Comparison of ENCODE assay signal across 8 mouse cellular contexts in the genomic region with DNA sequence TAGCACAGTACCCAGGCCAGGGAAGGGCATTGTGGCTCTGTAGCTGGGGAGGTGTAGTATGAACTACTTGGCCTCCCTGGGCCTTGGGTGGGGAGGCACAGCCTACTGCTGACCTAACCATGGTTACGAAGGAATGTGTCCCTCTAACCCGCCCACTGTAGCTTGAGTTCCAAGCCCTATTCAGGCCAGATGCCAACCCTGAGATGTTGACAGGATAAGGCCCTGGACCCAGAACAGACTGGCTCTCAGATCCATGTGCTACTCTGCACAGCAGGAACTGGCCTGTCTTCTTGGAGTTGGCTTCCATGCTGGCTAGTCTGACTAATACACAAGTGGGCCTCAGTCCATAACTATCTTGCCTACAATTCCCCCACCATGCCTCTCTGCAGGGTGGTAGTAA. TPM values are rescaled to one million over a fixed set of nuclear protein-coding genes. Genes with fewer than 3 reads are reported as not detected.
DNase-seq lines count a peak whose midpoint lies in the region; ATAC-seq lines count a peak whose summit lies in the region.

No protein-coding gene starts in this region.

- H3K36me3 ChIP-seq in forebrain, embryonic 10.5 days (replicated peaks), result peaks cover 54% of the 10 kb centered on the region
- peaks cover 28% of the 10 kb centered on the region for H3K36me3 ChIP-seq in hindbrain, embryonic 15.5 days

- peak; percentile 92 for DNase-seq in 3T3-L1 (ENCODE audit: low read depth, low spot score)
- DNase-seq in adrenal gland, adult 8-10 months, result peak; percentile 80
- no peak for DNase-seq in forebrain, embryonic 10.5 days (ENCODE audit: extremely low spot score, low spot score)
- peak; percentile 70 for DNase-seq in lung, postnatal 14 days
- no peak for DNase-seq in spleen, postnatal 4 days (ENCODE audit: low spot score in 2 of 2)
- no peak for DNase-seq in thymus, postnatal 36 days

- no peak overlapping the region for H3K9ac ChIP-seq in hindbrain, embryonic 15.5 days

- peak; percentile 2; the same call in 1 of the 2 replicates for ATAC-seq in hindbrain, embryonic 15.5 days (ENCODE audit: low FRiP score, low read depth)
- ATAC-seq in erythroid progenitor cell, adult 5-6 weeks (replicated peaks; ENCODE audit: low FRiP score, poor library complexity, severe bottlenecking), result no peak

- peaks cover 90% of the 10 kb centered on the region for H3K4me1 ChIP-seq in forebrain, embryonic 10.5 days
- H3K4me1 ChIP-seq in hindbrain, embryonic 15.5 days (replicated peaks), result peaks cover 77% of the 10 kb centered on the region

- 84% methylated on average over 2 of the region's 2 CpGs for WGBS in forebrain, embryonic 10.5 days
- 58% methylated on average over 2 of the region's 2 CpGs for WGBS in hindbrain, embryonic 15.5 days

- 0 out of 2 replicates have a peak overlapping the region, but pooled peaks have one; percentile 18 for H3K4me2 ChIP-seq in hindbrain, embryonic 15.5 days

- peak overlapping the region; percentile 84 for H3K27ac ChIP-seq in forebrain, embryonic 10.5 days
- H3K27ac ChIP-seq in hindbrain, embryonic 15.5 days (replicated peaks), result peak overlapping the region; percentile 78

- no peaks in the 10 kb centered on the region for H3K9me3 ChIP-seq in forebrain, embryonic 10.5 days
- no peaks in the 10 kb centered on the region for H3K9me3 ChIP-seq in hindbrain, embryonic 15.5 days

- peak overlapping the region; percentile 41 for H3K4me3 ChIP-seq in forebrain, embryonic 10.5 days
- no peak overlapping the region for H3K4me3 ChIP-seq in hindbrain, embryonic 15.5 days

- no peaks in the 10 kb centered on the region for H3K27me3 ChIP-seq in forebrain, embryonic 10.5 days (ENCODE audit: poor library complexity, severe bottlenecking)
- H3K27me3 ChIP-seq in hindbrain, embryonic 15.5 days, result no peaks in the 10 kb centered on the region

RNA-seq across cellular contexts. Expression of a gene that starts 30.0 kb away (rescaled TPM):
- total RNA-seq in adrenal gland, adult 8-10 months (2022), result 100 to 1,000 TPM in 2 of 4 experiments, 10 to 100 TPM in 2; 79.2 to 123 (median 103) TPM
- polyA plus RNA-seq in forebrain, embryonic 10.5 days (2016; fragmentation: Nextera tagmentation; extraction: Ambion mirVana), result 31.6 and 35.1 TPM in 2 replicates
- polyA plus RNA-seq in hindbrain, embryonic 15.5 days (2015; fragmentation: Nextera tagmentation; extraction: Ambion mirVana), result 31.0 and 31.7 TPM in 2 replicates
- 117 and 217 TPM in 2 replicates for total RNA-seq in erythroid progenitor cell, adult 5-6 weeks (2015; ENCODE audit: low replicate concordance)
- 138 and 221 TPM in 2 replicates for total RNA-seq in erythroid progenitor cell, adult 5-6 weeks (2017; ENCODE audit: low replicate concordance)

RNA-seq across cellular contexts. Expression of a gene that starts 30.5 kb away (rescaled TPM):
- 100 to 1,000 TPM; 147 to 201 (median 185) TPM for total RNA-seq in adrenal gland, adult 8-10 months (2022)
- 58.1 and 60.1 TPM in 2 replicates for polyA plus RNA-seq in forebrain, embryonic 10.5 days (2016; fragmentation: Nextera tagmentation; extraction: Ambion mirVana)
- 106 and 113 TPM in 2 replicates for polyA plus RNA-seq in hindbrain, embryonic 15.5 days (2015; fragmentation: Nextera tagmentation; extraction: Ambion mirVana)
- total RNA-seq in erythroid progenitor cell, adult 5-6 weeks (2015; ENCODE audit: low replicate concordance), result 129 and 131 TPM in 2 replicates
- total RNA-seq in erythroid progenitor cell, adult 5-6 weeks (2017; ENCODE audit: low replicate concordance), result 66.4 and 67.4 TPM in 2 replicates

RNA-seq across cellular contexts. Expression of a gene that starts 48.2 kb away (rescaled TPM):
- total RNA-seq in adrenal gland, adult 8-10 months (2022), result 10 to 100 TPM; 25.5 to 67.0 (median 52.7) TPM
- 116 TPM in 2 replicates for polyA plus RNA-seq in forebrain, embryonic 10.5 days (2016; fragmentation: Nextera tagmentation; extraction: Ambion mirVana)
- 78.7 and 81.3 TPM in 2 replicates for polyA plus RNA-seq in hindbrain, embryonic 15.5 days (2015; fragmentation: Nextera tagmentation; extraction: Ambion mirVana)
- 3.2 and 8.8 TPM in 2 replicates for total RNA-seq in erythroid progenitor cell, adult 5-6 weeks (2015; ENCODE audit: low replicate concordance)
- total RNA-seq in erythroid progenitor cell, adult 5-6 weeks (2017; ENCODE audit: low replicate concordance), result 6.2 and 22.0 TPM in 2 replicates

RNA-seq across cellular contexts. Expression of a gene that starts 48.3 kb away (rescaled TPM):
- 10 to 100 TPM; 45.4 to 68.0 (median 52.7) TPM for total RNA-seq in adrenal gland, adult 8-10 months (2022)
- polyA plus RNA-seq in forebrain, embryonic 10.5 days (2016; fragmentation: Nextera tagmentation; extraction: Ambion mirVana), result 35.7 and 37.1 TPM in 2 replicates
- polyA plus RNA-seq in hindbrain, embryonic 15.5 days (2015; fragmentation: Nextera tagmentation; extraction: Ambion mirVana), result 92.5 and 94.0 TPM in 2 replicates
- 61.3 and 62.5 TPM in 2 replicates for total RNA-seq in erythroid progenitor cell, adult 5-6 weeks (2015; ENCODE audit: low replicate concordance)
- 47.2 and 51.9 TPM in 2 replicates for total RNA-seq in erythroid progenitor cell, adult 5-6 weeks (2017; ENCODE audit: low replicate concordance)

Comparison
In these comparisons a context has a peak if more than half of its experiments do, and no peak if none do; other contexts are left out.
1. DNase-seq: peak in 3T3-L1 (single experiment), adrenal gland, adult 8-10 months (single experiment) and lung, postnatal 14 days (single experiment); none in forebrain, embryonic 10.5 days (single experiment), spleen, postnatal 4 days (0 of 2) and thymus, postnatal 36 days (0 of 2).